In the genomic region with DNA sequence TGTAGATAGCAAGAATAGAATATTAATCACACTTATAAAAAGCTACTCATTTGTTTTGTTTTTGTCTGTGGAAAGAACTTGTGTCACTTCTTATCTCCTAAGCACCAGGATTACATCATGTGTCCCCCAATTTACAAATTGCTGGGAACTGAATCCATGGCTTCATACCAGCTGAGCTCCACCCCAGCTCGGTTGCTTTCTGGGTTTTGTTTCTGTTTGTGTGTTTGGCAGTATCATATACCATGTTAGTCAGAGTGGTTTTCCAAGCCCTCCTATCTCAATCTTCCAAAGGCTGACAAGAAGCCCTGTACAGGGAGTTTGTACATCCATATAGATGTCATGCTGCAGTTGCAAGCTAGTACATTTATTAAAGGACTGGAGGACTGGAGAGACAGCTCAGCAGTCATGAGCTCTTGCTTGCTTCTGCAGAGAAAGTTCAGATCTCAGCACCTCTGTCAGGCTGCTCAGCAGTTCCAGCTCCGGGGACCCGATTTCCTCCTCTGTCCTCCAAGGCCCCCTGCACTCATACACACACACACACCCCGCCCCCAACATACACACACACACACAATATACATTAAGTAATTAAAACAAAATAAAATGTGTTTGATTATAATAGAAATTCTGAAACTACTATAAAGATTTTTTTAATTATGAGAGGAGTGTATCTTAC, we compare ENCODE assay signal across 9 mouse cellular contexts. TPM values are rescaled to one million over a fixed set of nuclear protein-coding genes. Genes with fewer than 3 reads are reported as not detected.
DNase-seq lines count a peak whose midpoint lies in the region; ATAC-seq and TF ChIP-seq lines count a peak whose summit lies in the region.
"Had no signal": no experiment of that assay in that cellular context is flagged by ENCODE, and none has a peak within 500 bp of the region (broad histone marks: within the 10 kb centered on the region; RNA-seq: fewer than 3 reads in every experiment).

No protein-coding gene starts in this region.

- WGBS in lung, postnatal 0 days = 34% methylated on average over 4 of the region's 4 CpGs
- 47% methylated on average over 4 of the region's 4 CpGs for WGBS in heart, embryonic 15.5 days
- 61% methylated on average over 4 of the region's 4 CpGs for WGBS in liver, postnatal 0 days (ENCODE audit: insufficient replicate concordance)

- no peaks in the 10 kb centered on the region for H3K27me3 ChIP-seq in lung, postnatal 0 days (replicated peaks; ENCODE audit: insufficient read depth, low read length)
- no peaks in the 10 kb centered on the region for H3K27me3 ChIP-seq in heart, embryonic 15.5 days
- H3K27me3 ChIP-seq in liver, postnatal 0 days (ENCODE audit: insufficient read depth, low read length) = no peaks in the 10 kb centered on the region

- H3K27ac ChIP-seq in lung, postnatal 0 days (ENCODE audit: low read length) = no peak overlapping the region
- no peak overlapping the region for H3K27ac ChIP-seq in heart, embryonic 15.5 days
- H3K27ac ChIP-seq in liver, postnatal 0 days (ENCODE audit: low read depth) = peak overlapping the region; percentile 13; the same call in 1 of the 2 replicates

- ATAC-seq in lung, postnatal 0 days = peak; percentile 28
- ATAC-seq in heart, embryonic 15.5 days (replicated peaks; ENCODE audit: insufficient number of reproducible peaks, insufficient read depth, low FRiP score, low read depth) = no peak
- ATAC-seq in liver, postnatal 0 days = peak; percentile 72
- ATAC-seq in megakaryocyte-erythroid progenitor cell, adult 5-6 weeks (replicated peaks; ENCODE audit: low FRiP score, low TSS enrichment, poor library complexity, severe bottlenecking) = no peak

- TF ChIP-seq EP300 in lung, postnatal 0 days (IDR thresholded peaks at IDR 0.05) = no peak
- no peak for TF ChIP-seq EP300 in liver, postnatal 0 days (IDR thresholded peaks at IDR 0.05; ENCODE audit: low read depth)

- H3K36me3 ChIP-seq in lung, postnatal 0 days (ENCODE audit: insufficient read depth, low read length) = no peaks in the 10 kb centered on the region
- H3K36me3 ChIP-seq in heart, embryonic 15.5 days = no peaks in the 10 kb centered on the region
- no peaks in the 10 kb centered on the region for H3K36me3 ChIP-seq in liver, postnatal 0 days (replicated peaks; ENCODE audit: insufficient read depth, low read length)

- TF ChIP-seq CTCF in lung, postnatal 0 days (IDR thresholded peaks at IDR 0.05) = no peak
- TF ChIP-seq CTCF in liver, postnatal 0 days (IDR thresholded peaks at IDR 0.05; ENCODE audit: low read depth) = no peak

- H3K9ac ChIP-seq in lung, postnatal 0 days (replicated peaks; ENCODE audit: low read depth) = no peak overlapping the region
- no peak overlapping the region for H3K9ac ChIP-seq in heart, embryonic 15.5 days
- H3K9ac ChIP-seq in liver, postnatal 0 days (replicated peaks) = no peak overlapping the region; the same call in 1 of the 2 replicates

- no peaks in the 10 kb centered on the region for H3K4me1 ChIP-seq in lung, postnatal 0 days (ENCODE audit: insufficient read depth, low read depth, low read length)
- H3K4me1 ChIP-seq in heart, embryonic 15.5 days (replicated peaks) = peaks cover 10% of the 10 kb centered on the region
- H3K4me1 ChIP-seq in liver, postnatal 0 days (ENCODE audit: insufficient read depth) = peaks cover 6% of the 10 kb centered on the region

- peak overlapping the region; percentile 32; the same call in 1 of the 2 replicates for H3K4me2 ChIP-seq in lung, postnatal 0 days (replicated peaks; ENCODE audit: low read depth, low read length)
- H3K4me2 ChIP-seq in heart, embryonic 15.5 days = peak overlapping the region; percentile 51
- H3K4me2 ChIP-seq in liver, postnatal 0 days (ENCODE audit: low read depth, low read length) = peak overlapping the region; percentile 56

- H3K9me3 ChIP-seq in lung, postnatal 0 days (ENCODE audit: low read length) = no peaks in the 10 kb centered on the region
- no peaks in the 10 kb centered on the region for H3K9me3 ChIP-seq in heart, embryonic 15.5 days (replicated peaks)
- peaks cover 10% of the 10 kb centered on the region; the same call in 1 of the 2 replicates for H3K9me3 ChIP-seq in liver, postnatal 0 days (ENCODE audit: low read length)

- DNase-seq in lung, postnatal 0 days (ENCODE audit: low spot score) = no peak
- no peak for DNase-seq in lung, postnatal 36 days
- DNase-seq in liver, postnatal 0 days = no peak
- DNase-seq in thymus, postnatal 25 days = no peak
- DNase-seq in cerebellum, postnatal 4 days (ENCODE audit: low spot score in 2 of 2) = no peak
- DNase-seq in frontal cortex, postnatal 10 days (ENCODE audit: low spot score in 2 of 2) = no peak

- H3K4me3 ChIP-seq in lung, postnatal 0 days (ENCODE audit: low read depth, low read length) = no peak overlapping the region
- H3K4me3 ChIP-seq in heart, embryonic 15.5 days = peak overlapping the region; percentile 14
- H3K4me3 ChIP-seq in liver, postnatal 0 days (ENCODE audit: low read depth, low read length) = no peak overlapping the region

RNA-seq across cellular contexts. Expression of a gene that starts 6.1 kb away (rescaled TPM):
- 1.2 and 1.4 TPM in 2 replicates for polyA plus RNA-seq in lung, postnatal 0 days (2015; fragmentation: Nextera tagmentation; extraction: Ambion mirVana)
- 3.8 and 4.3 TPM in 2 replicates for polyA plus RNA-seq in heart, embryonic 15.5 days (2015; fragmentation: Nextera tagmentation; extraction: Ambion mirVana)
- 4.9 and 5.2 TPM in 2 replicates for polyA plus RNA-seq in liver, postnatal 0 days (2015; fragmentation: Nextera tagmentation; extraction: Ambion mirVana)
- 1.2 and 2.3 TPM in 2 replicates for total RNA-seq in megakaryocyte-erythroid progenitor cell, adult 5-6 weeks (2014; fragmentation: Nextera tagmentation)
- 1.4 TPM in 2 replicates for total RNA-seq in megakaryocyte-erythroid progenitor cell, adult 5-6 weeks (2017)
- total RNA-seq: megakaryocyte, adult 5-6 weeks had no signal

RNA-seq across cellular contexts. Expression of a gene that starts 33.3 kb away (rescaled TPM):
- 7.4 and 9.7 TPM in 2 replicates for polyA plus RNA-seq in lung, postnatal 0 days (2015; fragmentation: Nextera tagmentation; extraction: Ambion mirVana)
- 12.4 and 14.4 TPM in 2 replicates for polyA plus RNA-seq in heart, embryonic 15.5 days (2015; fragmentation: Nextera tagmentation; extraction: Ambion mirVana)
- 3.0 and 3.4 TPM in 2 replicates for polyA plus RNA-seq in liver, postnatal 0 days (2015; fragmentation: Nextera tagmentation; extraction: Ambion mirVana)
- total RNA-seq in megakaryocyte-erythroid progenitor cell, adult 5-6 weeks (2014; fragmentation: Nextera tagmentation) = 24.5 and 36.0 TPM in 2 replicates
- total RNA-seq in megakaryocyte-erythroid progenitor cell, adult 5-6 weeks (2017) = 25.3 and 25.7 TPM in 2 replicates

Comparison
In these comparisons a context has a peak if more than half of its experiments do, and no peak if none do; other contexts are left out.
1. ATAC-seq: peak in lung, postnatal 0 days (single experiment) and liver, postnatal 0 days (single experiment); none in heart, embryonic 15.5 days (single experiment) and megakaryocyte-erythroid progenitor cell, adult 5-6 weeks (single experiment).
2. Peak in every context shown above with its lines, with median percentiles within 50 percentile points of each other: H3K4me2 ChIP-seq.